Mouse (Mus musculus): ENCODE measurements around the gene Hdgfl2. TPM values are rescaled to one million over a fixed set of nuclear protein-coding genes. Genes with fewer than 3 reads are reported as not detected.
"Not testable (repeated sequence)": the region's sequence is repeated elsewhere in the genome, so short reads cannot be mapped to it uniquely, and the experiment has no call there.

Gene Hdgfl2
- total RNA-seq, 2 experiments from 2014 or later: 45.3 to 54.0 TPM

GRCm38 (mm10) chr17:56103465-56104285 is 24.2 kb downstream of the Hdgfl2 start:
- peak; percentile 27 for DNase-seq

GRCm38 (mm10) chr17:56104821-56105220 is 25.4 kb downstream of the Hdgfl2 start:
- peak; percentile 5 for DNase-seq

- not testable (repeated sequence) for DNase-seq
These were observed 27.0 kb downstream of the Hdgfl2 start for GRCm38 (mm10) chr17:56106436-56106835.

GRCm38 (mm10) chr17:56106981-56107380 is 27.5 kb downstream of the Hdgfl2 start:
- peak; percentile 11 for DNase-seq

GRCm38 (mm10) chr17:56107736-56108135 is 28.3 kb downstream of the Hdgfl2 start:
- peak; percentile 32 for DNase-seq

GRCm38 (mm10) chr17:56108334-56109044 is 29.1 kb downstream of the Hdgfl2 start:
- DNase-seq: peak; percentile 86

- peak; percentile 79 for DNase-seq
These were observed 30.0 kb downstream of the Hdgfl2 start, which contains the start of gene Plin4 for GRCm38 (mm10) chr17:56109219-56110051. TSS of gene Plin4 (minus strand) at chr17:56109803.

- DNase-seq: peak; percentile 79
These were observed 31.1 kb downstream of the Hdgfl2 start for GRCm38 (mm10) chr17:56110571-56110970.

GRCm38 (mm10) chr17:56111021-56111420 is 31.6 kb downstream of the Hdgfl2 start:
- peak; percentile 68 for DNase-seq

GRCm38 (mm10) chr17:56111864-56112263 is 32.4 kb downstream of the Hdgfl2 start:
- peak; percentile 78 for DNase-seq

GRCm38 (mm10) chr17:56112743-56113142 is 33.3 kb downstream of the Hdgfl2 start:
- DNase-seq: no peak

GRCm38 (mm10) chr17:56116193-56116592 is 36.8 kb downstream of the Hdgfl2 start:
- DNase-seq: peak; percentile 68

GRCm38 (mm10) chr17:56117251-56117710 is 37.8 kb downstream of the Hdgfl2 start, which contains the start of gene Plin5:
TSS of gene Plin5 (minus strand) at chr17:56117596.
- peak; percentile 93 for DNase-seq

- DNase-seq: no peak
These were observed 40.0 kb downstream of the Hdgfl2 start for GRCm38 (mm10) chr17:56119431-56119830.

GRCm38 (mm10) chr17:56119981-56120880 is 40.8 kb downstream of the Hdgfl2 start:
- DNase-seq: peak; percentile 88

- DNase-seq: no peak
These were observed 42.4 kb downstream of the Hdgfl2 start, which contains the start of gene Lrg1 for GRCm38 (mm10) chr17:56121826-56122225. TSS of gene Lrg1 (minus strand) at chr17:56122001.

- DNase-seq: peak; percentile 12
These were observed 43.7 kb downstream of the Hdgfl2 start for GRCm38 (mm10) chr17:56123161-56123560.

- peak; percentile 33 for DNase-seq
These were observed 44.4 kb downstream of the Hdgfl2 start for GRCm38 (mm10) chr17:56123681-56124340.

GRCm38 (mm10) chr17:56124377-56125275 is 45.2 kb downstream of the Hdgfl2 start:
- DNase-seq: peak; percentile 79
